Mouse (Mus musculus) retina, postnatal 7 days (tissue): ENCODE measurements around the gene Sugp1.
"Not testable (repeated sequence)": the region's sequence is repeated elsewhere in the genome, so short reads cannot be mapped to it uniquely, and the experiment has no call there.

Experiments
- DNase-seq: peaks from one replicate; pipeline ENCODE4 v3.0.0-alpha.2; 2012; ENCODE audit warnings: low read depth, low spot score

The Sugp1 gene

GRCm38 (mm10) chr8:70042583-70043455 is at the start of gene Sugp1, which contains the start of gene Mau2:
Sugp1 (plus strand) TSS chr8:70042813.
Mau2 (minus strand) TSS chr8:70042734.
- DNase-seq: peak; percentile 92

GRCm38 (mm10) chr8:69995422-69995775 is 47.2 kb upstream of the Sugp1 start:
- DNase-seq: no peak

GRCm38 (mm10) chr8:69995776-69996588 is 46.6 kb upstream of the Sugp1 start, which contains the start of gene Gatad2a:
Gatad2a (minus strand) TSS chr8:69996384.
- DNase-seq: peak; percentile 98

GRCm38 (mm10) chr8:69996589-69997285 is 45.9 kb upstream of the Sugp1 start:
- DNase-seq: no peak

GRCm38 (mm10) chr8:69998706-69999105 is 43.9 kb upstream of the Sugp1 start:
- DNase-seq: no peak

- no peak for DNase-seq
These were observed 43.4 kb upstream of the Sugp1 start for GRCm38 (mm10) chr8:69999236-69999635.

- DNase-seq: no peak
These were observed 42.4 kb upstream of the Sugp1 start for GRCm38 (mm10) chr8:70000226-70000625.

- peak; percentile 66 for DNase-seq
These were observed 41.3 kb upstream of the Sugp1 start for GRCm38 (mm10) chr8:70001176-70001891.

GRCm38 (mm10) chr8:70001892-70002191 is 40.8 kb upstream of the Sugp1 start:
- DNase-seq: not testable (repeated sequence)

GRCm38 (mm10) chr8:70003204-70003657 is 39.4 kb upstream of the Sugp1 start:
- no peak for DNase-seq

GRCm38 (mm10) chr8:70004345-70004744 is 38.3 kb upstream of the Sugp1 start:
- DNase-seq: no peak

GRCm38 (mm10) chr8:70005178-70005577 is 37.4 kb upstream of the Sugp1 start:
- DNase-seq: no peak

GRCm38 (mm10) chr8:70010796-70011195 is 31.8 kb upstream of the Sugp1 start:
- DNase-seq: not testable (repeated sequence)

GRCm38 (mm10) chr8:70012350-70012749 is 30.3 kb upstream of the Sugp1 start:
- no peak for DNase-seq

GRCm38 (mm10) chr8:70012763-70013162 is 29.9 kb upstream of the Sugp1 start:
- DNase-seq: no peak

GRCm38 (mm10) chr8:70015017-70015416 is 27.6 kb upstream of the Sugp1 start:
- no peak for DNase-seq

GRCm38 (mm10) chr8:70023596-70023995 is 19.0 kb upstream of the Sugp1 start:
- DNase-seq: no peak

GRCm38 (mm10) chr8:70026151-70026550 is 16.5 kb upstream of the Sugp1 start:
- DNase-seq: no peak

GRCm38 (mm10) chr8:70030255-70030654 is 12.4 kb upstream of the Sugp1 start:
- no peak for DNase-seq

GRCm38 (mm10) chr8:70037994-70038393 is 4.6 kb upstream of the Sugp1 start:
- DNase-seq: no peak

- DNase-seq: peak; percentile 16
These were observed 597 bp upstream of the Sugp1 start for GRCm38 (mm10) chr8:70041885-70042546.
